Mouse (Mus musculus) gastrocnemius, postnatal 10 days (tissue): ENCODE data around the gene Hnf4a. TPM values are rescaled to one million over a fixed set of nuclear protein-coding genes. Genes with fewer than 3 reads are reported as not detected.

ENCODE experiments used
- total RNA-seq, 2 experiments: library from RNA; stranded (reverse); gene quantifications; 2 replicates each; pipeline ENCODE4 v1.2.3; 2021

The Hnf4a gene
- total RNA-seq, 2 experiments from 2014 or later, result 0.23 TPM; not detected in 1

Other genes with a start within 250 kb of the Hnf4a start
- gene Jph2, start 108.8 kb upstream of the Hnf4a start, total RNA-seq, result 100 to 1,000 TPM; 350 to 362 TPM
- 10 to 100 TPM; 23.6 to 26.5 TPM for gene Oser1, start 82.1 kb upstream of the Hnf4a start, total RNA-seq
- under 1 TPM; 0.14 to 0.34 TPM for gene Gdap1l1, start 68.3 kb upstream of the Hnf4a start, total RNA-seq
- gene Fitm2, start 34.2 kb upstream of the Hnf4a start, total RNA-seq, result 10 to 100 TPM; 32.0 to 35.5 TPM
- gene R3hdml, start 14.5 kb upstream of the Hnf4a start, total RNA-seq, result not detected
- 10 to 100 TPM in 1 of 2 experiments, 1 to 10 TPM in 1; 7.6 to 13.8 TPM for gene Ttpal, start 95.5 kb downstream of the Hnf4a start, total RNA-seq
- 100 to 1,000 TPM; 141 to 145 TPM for gene Serinc3, start 138.3 kb downstream of the Hnf4a start, total RNA-seq
- 100 to 1,000 TPM; 123 to 129 TPM for gene Pkig, start 151.6 kb downstream of the Hnf4a start, total RNA-seq
- 1 to 10 TPM; 1.1 to 2.4 TPM for gene Ada, start 243.4 kb downstream of the Hnf4a start, total RNA-seq